Mouse (Mus musculus) heart, postnatal 25 days (tissue): ENCODE measurements around the gene Ampd1. TPM values are rescaled to one million over a fixed set of nuclear protein-coding genes. Genes with fewer than 3 reads are reported as not detected.
A peak's percentile ranks its signal among the peaks of the same experiment; 100 is the strongest.

ENCODE experiments used
- DNase-seq: peaks from one replicate; pipeline ENCODE4 v3.0.0; 2022; ENCODE audit warnings: low spot score
- intact Hi-C: fragments of 180-260 bp; cut with DNase I; formaldehyde crosslinking; loops from one replicate; pipeline ENCODE4 v1.15.1; 2025
- total RNA-seq, 2 experiments: library from RNA; stranded (reverse); gene quantifications; 2 replicates each; pipeline ENCODE4 v1.2.3; 2021

Ampd1 gene
- not detected for total RNA-seq

GRCm38 (mm10) chr3:103073771-103074170, at the start of gene Ampd1:
TSS of gene Ampd1 (plus strand) at chr3:103074014.
- DNase-seq, result no peak
- intact Hi-C loops, result no loop called here

DNA sequence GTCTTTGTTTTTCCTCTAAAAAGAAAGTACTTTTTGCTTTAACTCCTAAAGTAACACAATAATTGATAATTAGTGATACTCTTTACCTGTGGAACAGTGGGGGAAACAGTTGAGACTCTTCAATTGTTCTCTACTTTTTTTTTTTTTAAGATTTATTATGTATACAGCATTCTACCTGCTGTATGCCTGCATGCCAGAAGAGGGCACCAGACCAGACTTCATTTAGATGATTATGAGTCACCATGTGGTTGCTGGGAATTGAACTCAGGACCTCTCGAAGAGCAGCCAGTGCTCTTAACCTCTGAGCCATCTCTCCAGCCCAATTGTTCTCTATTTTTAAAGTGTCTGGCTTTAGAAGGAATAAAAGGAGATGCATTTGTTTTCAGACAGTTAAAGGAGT, 47.6 kb upstream of the Ampd1 start:
- intact Hi-C loops, result loop anchor here (2.0 to 10.0 kb wide), 2 partner anchors 33 to 259 kb away; partner anchors contain the start of gene Nras
- DNase-seq, result no peak

DNA sequence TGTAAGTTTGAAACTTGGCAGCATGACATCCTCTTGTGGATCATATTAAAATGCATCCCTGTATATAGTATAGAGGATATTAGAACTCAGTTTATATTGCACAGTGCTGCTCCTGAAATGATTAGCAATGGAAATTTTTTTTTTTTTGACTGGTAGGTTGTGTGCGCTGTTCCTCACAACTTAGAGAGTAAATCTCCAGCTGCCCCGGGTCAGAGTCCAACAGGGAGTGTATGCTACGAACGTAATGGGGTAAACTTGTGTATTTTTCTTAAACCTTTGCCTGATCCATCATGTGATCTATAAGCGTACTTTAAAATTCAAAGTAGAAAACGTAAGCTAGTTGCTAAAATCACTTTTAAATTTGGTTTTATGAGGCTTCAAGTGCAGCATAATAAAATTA, 33.5 kb upstream of the Ampd1 start:
- no peak for DNase-seq
- intact Hi-C loops, result no loop called here

DNA sequence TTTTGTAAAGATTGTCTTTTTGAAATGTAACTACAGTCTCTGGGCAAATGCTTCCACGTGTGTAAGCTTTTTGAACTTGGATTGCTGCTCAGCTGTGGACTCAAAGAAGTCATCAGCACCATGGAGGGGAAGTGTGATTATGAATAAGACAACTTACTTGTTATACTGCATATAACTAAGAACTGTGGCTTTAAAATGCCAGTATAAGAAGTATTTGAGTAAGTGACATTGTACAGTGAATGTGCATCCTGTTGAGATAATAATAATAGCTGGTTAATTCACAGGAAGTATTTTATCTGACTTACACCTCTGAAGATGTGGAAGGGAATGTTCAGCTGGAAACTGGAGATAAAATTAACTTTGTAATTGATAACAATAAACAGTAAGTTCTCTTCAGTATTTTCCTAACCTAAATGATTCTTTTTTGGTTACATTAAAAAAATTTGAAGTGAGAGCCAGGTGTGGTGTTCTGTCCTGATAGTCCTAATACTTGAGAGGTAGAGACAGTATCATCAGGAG, 32.9 kb upstream of the Ampd1 start:
- no peak for DNase-seq
- intact Hi-C loops, result no loop called here

GRCm38 (mm10) chr3:103056016-103056595, 17.7 kb upstream of the Ampd1 start:
- no peak for DNase-seq
- intact Hi-C loops, result loop anchor here (5.0 kb wide), 1 partner anchor 59 kb away; the partner anchor contains the start of gene Sike1

- intact Hi-C loops, result loop anchor here (2.0 to 5.0 kb wide), 3 partner anchors 31 to 113 kb away; partner anchors contain the start of genes Bcas2 and Sike1
- peak; percentile 4 for DNase-seq
These were observed 16.1 kb upstream of the Ampd1 start for GRCm38 (mm10) chr3:103057752-103058151.

DNA sequence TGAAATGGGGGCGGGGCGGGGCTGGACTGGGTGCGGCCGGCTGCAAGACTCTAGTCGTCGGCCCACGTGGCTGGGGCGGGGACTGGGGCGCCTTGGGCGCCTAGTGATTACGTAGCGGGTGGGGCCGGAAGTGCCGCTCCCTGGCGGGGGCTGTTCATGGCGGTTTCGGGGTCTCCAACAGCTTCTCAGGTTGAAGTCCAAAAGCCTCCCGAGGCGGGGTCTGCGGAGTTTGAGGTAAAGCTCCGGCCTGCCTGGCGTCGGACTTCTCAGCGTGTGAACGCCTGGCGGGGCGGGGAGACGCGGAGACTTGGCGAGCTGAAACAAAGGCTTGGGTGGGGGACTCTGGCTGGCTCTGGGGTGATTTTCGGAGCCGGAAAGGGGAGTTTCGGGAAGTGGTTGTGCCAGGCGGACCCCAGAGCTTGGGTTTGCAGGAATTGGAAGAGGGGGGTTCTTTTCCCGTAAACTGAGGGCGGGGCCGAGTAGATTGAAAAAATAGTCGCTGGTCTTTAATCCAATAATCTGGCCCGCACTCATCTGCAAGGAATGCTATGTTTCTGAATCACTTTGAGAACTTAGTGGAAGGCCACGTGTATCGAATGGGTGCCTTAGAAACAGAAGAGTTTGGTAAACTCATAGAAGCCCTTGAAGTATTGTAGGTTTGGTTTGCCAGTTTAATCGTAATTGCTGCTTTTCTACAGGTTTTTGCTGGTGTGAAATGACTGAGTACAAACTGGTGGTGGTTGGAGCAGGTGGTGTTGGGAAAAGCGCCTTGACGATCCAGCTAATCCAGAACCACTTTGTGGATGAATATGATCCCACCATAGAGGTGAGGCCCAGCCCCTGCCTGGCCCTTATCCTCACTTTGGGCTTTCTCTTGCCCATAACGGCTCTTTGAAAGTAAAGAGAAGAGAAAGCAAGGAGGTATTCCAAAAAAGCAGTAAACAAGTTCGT, 15.3 kb upstream of the Ampd1 start, which contains the start of gene Nras:
Nras (plus strand) TSS at position 79 of the 951 bp plus-strand sequence.
- intact Hi-C loops, result loop anchor here (2.0 to 5.0 kb wide), 3 partner anchors 32 to 112 kb away; partner anchors contain the start of genes Bcas2 and Sike1
- DNase-seq, result peak; percentile 91

- intact Hi-C loops, result no loop called here
These were observed 6.9 kb upstream of the Ampd1 start for GRCm38 (mm10) chr3:103066927-103067326.

DNA sequence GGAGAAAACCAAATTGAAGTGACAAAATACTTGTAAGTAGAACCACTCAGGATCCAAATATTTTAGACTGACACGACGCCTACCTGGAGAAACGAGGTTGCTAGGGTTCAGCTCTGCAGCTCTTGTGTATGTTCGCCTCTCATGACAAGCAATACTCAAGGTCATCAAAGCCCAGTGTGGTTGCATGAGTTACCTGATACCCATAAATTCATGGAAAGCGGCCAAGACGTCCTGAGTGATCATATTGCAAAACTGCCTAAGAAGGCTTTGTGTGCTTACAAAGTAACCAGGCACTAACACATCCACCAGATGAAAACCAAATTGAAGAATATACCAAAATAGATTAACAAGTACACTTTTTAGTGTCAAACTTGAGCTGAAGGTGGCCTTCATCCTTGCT, 4.8 kb upstream of the Ampd1 start:
- no peak for DNase-seq
- intact Hi-C loops, result no loop called here

More at GRCm38 (mm10) chr3:103066927-103067326, 6.9 kb upstream of the Ampd1 start:
- DNase-seq, result no peak

DNA sequence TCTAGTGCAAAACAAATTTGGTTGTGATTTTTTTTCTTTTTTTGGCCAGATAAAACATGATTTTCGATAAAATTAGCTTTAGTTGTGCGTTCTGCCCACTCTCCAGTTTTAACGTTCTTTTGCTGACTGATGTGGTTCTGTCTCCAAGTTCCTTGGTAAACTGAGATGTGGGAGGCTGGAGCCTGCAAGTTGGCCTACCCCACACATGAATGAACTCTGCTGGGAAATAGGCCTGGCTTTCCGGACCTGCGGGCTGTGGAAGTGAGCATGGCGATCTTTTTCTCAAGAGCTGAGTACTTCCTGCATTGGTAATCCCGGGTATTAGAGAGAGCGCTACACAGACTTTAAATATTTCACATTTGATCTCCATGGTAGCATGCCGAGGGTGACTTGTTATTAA, 2.1 kb downstream of the Ampd1 start:
- intact Hi-C loops, result no loop called here
- DNase-seq, result no peak

- intact Hi-C loops, result no loop called here
- no peak for DNase-seq
These were observed 2.7 kb downstream of the Ampd1 start for GRCm38 (mm10) chr3:103076476-103076875.

GRCm38 (mm10) chr3:103079301-103079700, 5.5 kb downstream of the Ampd1 start:
- no peak for DNase-seq
- intact Hi-C loops, result no loop called here

DNA sequence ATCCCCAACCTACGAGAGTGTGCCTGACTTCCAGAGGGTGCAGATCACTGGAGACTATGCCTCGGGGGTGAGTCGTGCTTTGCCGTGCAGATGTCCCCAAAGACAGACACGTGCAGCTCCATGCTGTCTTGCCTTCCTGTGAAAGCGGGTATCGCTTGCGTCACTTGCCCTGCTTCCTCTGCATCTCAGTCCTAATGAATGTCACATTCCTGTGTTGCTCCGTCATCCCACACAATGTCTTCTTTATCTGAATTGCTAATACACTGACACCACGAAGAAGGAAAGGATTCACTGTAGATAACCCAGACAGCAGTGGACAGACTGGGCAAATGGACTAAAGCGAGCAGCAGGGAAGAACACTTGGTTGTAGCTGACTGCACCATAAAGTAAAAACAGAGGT, 7.2 kb downstream of the Ampd1 start:
- DNase-seq, result no peak
- intact Hi-C loops, result no loop called here

GRCm38 (mm10) chr3:103081861-103082453, 8.1 kb downstream of the Ampd1 start:
- intact Hi-C loops, result no loop called here
- DNase-seq, result no peak

DNA sequence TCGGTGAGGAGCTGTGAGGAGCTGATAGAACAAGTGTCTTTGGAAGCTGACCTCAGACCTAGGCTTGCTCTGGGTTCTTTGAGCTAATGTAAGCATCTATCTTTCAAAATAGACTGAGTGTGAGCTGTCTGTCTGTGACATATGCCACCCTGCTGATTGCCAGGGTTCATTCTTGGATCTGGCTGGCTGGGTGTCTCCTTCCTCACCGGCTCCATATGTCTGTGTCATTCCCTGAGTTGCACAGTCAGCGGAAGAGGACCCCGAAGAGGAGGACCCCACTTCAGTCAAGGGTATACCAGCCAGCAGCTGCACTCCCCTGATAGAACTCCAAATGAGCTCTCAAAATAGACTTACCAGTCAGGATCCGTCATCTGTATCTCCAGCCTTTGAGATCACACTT, 8.9 kb downstream of the Ampd1 start:
- intact Hi-C loops, result no loop called here

GRCm38 (mm10) chr3:103085986-103086385, 12.2 kb downstream of the Ampd1 start:
- intact Hi-C loops, result no loop called here

More for the DNA sequence above, 8.9 kb downstream of the Ampd1 start:
- no peak for DNase-seq

GRCm38 (mm10) chr3:103091753-103092152, 17.9 kb downstream of the Ampd1 start:
- intact Hi-C loops, result no loop called here

More at GRCm38 (mm10) chr3:103085986-103086385, 12.2 kb downstream of the Ampd1 start:
- no peak for DNase-seq

GRCm38 (mm10) chr3:103098662-103099061, 24.8 kb downstream of the Ampd1 start:
- intact Hi-C loops, result no loop called here
- DNase-seq, result no peak

More at GRCm38 (mm10) chr3:103091753-103092152, 17.9 kb downstream of the Ampd1 start:
- DNase-seq, result no peak

DNA sequence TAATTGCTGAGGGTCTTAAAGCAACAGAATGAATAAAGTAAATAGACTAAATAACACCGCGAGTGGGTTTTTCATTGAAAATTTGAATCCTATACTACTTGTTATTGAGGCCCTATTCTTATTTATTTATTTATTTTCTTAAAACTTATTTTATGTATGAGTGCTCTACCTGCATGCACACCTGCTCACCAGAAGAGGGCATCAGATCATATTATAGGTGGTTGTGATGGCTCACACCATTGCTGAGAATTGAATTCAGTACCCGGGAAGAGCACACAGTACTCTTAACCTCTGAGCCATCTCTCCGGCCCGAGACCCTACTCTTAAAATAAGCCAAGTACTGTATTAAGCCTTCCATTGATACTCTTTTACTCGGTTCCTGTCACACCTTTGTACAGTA, 25.9 kb downstream of the Ampd1 start:
- DNase-seq, result no peak
- intact Hi-C loops, result loop anchor here (5.0 kb wide), 1 partner anchor 48 kb away; no protein-coding TSS in a partner anchor

DNA sequence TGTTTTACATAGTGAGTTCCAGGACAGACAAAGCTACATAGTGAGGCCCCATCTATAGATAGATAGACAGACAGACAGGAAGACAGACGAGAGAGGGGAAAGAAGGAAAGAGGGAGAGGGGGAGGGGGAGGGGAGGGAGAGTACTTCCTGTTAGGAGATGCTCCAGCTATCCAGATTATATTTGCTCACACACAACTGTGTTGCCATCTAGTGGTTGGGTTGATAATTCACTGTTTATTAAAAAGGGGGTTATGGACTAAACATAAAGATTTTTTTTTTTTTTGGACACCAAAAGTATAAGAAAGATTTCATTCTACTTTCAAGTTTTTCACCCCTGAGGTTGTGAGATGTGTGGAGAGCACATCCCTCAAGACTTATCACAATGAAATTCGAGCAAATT, 26.9 kb downstream of the Ampd1 start:
- DNase-seq, result no peak
- intact Hi-C loops, result loop anchor here (5.0 kb wide), 1 partner anchor 47 kb away; no protein-coding TSS in a partner anchor
